Mouse (Mus musculus): ENCODE results near the gene Olfr1369-ps1. TPM values are rescaled to one million over a fixed set of nuclear protein-coding genes. Genes with fewer than 3 reads are reported as not detected.
A peak's percentile ranks its signal among the peaks of the same experiment; 100 is the strongest.

The Olfr1369-ps1 gene
- polyA plus RNA-seq, 1 experiment: not detected

DNA sequence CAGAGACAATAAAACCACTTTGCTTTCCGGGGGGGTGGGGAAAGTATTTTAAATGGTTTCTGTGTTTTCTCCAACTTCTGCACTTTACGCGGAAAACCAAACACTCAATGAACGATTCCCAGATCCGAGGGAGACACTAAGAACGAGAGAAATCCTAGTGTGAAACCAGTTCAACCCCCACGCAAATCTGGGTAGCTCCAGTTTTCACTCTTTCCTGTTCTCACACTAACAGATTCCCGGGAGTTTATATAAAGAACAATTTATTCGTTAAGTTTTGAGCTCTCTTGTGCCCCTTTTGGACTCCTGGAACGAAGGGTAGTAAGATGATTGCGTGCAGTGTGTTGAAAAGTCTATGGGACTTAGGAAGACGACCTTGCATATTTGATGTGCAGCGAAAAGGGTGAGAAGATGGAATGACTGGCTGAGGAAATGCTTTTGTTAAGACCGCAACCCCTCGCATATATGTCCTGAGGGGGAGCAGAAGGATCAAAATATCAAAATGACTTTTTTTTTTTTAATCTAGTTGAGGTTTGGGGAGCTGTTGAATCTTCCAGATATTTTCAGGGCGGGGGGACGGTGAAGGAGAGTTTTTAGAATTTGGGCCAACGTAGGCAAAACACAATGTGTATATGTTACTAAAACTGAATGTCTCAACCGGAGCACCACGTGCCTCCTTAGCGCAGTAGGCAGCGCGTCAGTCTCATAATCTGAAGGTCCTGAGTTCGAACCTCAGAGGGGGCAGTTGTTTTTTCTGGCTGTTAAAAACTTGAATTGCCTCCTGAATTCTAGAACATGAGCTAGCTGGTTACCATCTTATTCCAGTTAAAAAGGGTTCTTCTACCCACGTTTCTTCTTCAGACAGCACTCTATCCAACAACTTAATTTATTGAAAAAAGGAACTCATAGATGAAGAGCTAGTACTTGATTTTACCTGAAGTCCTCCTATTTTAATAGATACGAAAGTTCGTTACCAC, 55.9 kb downstream of the Olfr1369-ps1 start:
- Histone ChIP-seq H3K27ac (ENCODE audit: insufficient read depth, low read depth, low read length) (peak overlapping the region; percentile 22; the same call in 1 of the 2 replicates), H3K4me1 (ENCODE audit: control insufficient read depth, insufficient read depth, low read length) (peaks cover 3% of the 10 kb centered on the region), H3K4me3 (ENCODE audit: insufficient read depth, low read depth, low read length) (peak overlapping the region; percentile 29; the same call in 1 of the 2 replicates)
- TF ChIP-seq POLR2A (IDR thresholded peaks at IDR 0.05; ENCODE audit: insufficient read depth, low read depth, low read length) (no peak), CTCF (IDR thresholded peaks at IDR 0.05; ENCODE audit: insufficient read depth, low read depth, low read length) (no peak)
- WGBS: 1% methylated on average over 27 of the region's 27 CpGs

DNA sequence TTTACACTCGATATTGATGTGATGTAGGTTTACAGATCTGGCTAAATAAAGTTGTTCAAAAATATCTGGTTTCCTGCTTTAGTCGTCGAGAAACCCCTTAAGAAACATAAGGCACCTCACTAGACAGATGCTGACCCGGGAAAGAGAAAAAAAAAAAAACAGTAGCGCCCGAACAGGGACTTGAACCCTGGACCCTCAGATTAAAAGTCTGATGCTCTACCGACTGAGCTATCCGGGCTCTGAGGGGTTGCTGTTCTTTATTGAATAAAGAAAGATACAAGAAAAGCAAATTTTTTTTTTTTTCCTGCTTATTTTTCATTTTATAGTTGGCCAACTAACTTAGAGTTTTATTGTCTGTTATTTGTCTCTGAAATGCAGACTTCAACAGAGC, 56.6 kb downstream of the Olfr1369-ps1 start:
- H3K4me1 ChIP-seq (ENCODE audit: control insufficient read depth, insufficient read depth, low read length): peaks cover 3% of the 10 kb centered on the region
- WGBS: 0% methylated on average over 8 of the region's 8 CpGs
- 0 out of 2 replicates have a peak overlapping the region, but pooled peaks have one; percentile 57 for H3K4me3 ChIP-seq (ENCODE audit: insufficient read depth, low read depth, low read length)
- TF ChIP-seq POLR2A (IDR thresholded peaks at IDR 0.05; ENCODE audit: insufficient read depth, low read depth, low read length) (no peak), CTCF (IDR thresholded peaks at IDR 0.05; ENCODE audit: insufficient read depth, low read depth, low read length) (no peak)
- H3K27ac ChIP-seq (ENCODE audit: insufficient read depth, low read depth, low read length): no peak overlapping the region

DNA sequence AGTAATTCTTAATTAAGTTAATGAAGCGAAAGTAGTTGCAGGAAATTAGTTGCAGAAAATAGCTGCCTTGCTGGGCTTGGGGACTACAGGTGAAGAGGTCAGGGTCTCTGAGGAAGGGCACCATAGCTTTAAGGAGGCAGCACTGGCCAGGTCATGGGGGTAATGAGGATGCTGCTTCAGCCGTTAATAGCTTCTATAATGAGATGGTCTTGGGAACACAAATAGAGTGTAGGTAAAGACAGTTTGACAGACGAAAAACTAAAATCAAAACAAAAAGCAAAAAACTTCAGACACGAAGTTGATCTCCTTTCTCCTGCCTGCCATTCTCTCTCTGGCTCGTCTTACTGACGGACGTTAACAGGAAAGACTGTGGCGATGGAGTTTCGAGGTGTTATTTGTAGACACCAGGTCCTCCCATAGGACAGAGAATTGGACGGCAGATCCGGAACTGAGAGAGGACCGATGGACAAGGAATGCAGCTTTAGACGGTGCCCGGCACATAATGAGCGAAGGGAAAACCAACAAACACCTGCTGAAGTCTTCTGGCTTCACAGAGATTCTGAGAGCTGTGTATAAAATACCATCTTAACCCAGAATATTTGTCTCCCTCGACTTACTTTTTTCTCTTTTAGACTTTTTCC, 57.2 kb downstream of the Olfr1369-ps1 start:
- WGBS: under 1% methylated on average over 16 of the region's 16 CpGs
- no peak for TF ChIP-seq POLR2A (IDR thresholded peaks at IDR 0.05; ENCODE audit: insufficient read depth, low read depth, low read length)
- no peak for TF ChIP-seq CTCF (IDR thresholded peaks at IDR 0.05; ENCODE audit: insufficient read depth, low read depth, low read length)
- Histone ChIP-seq H3K27ac (ENCODE audit: insufficient read depth, low read depth, low read length) (no peak overlapping the region), H3K4me3 (ENCODE audit: insufficient read depth, low read depth, low read length) (peak overlapping the region; percentile 57), H3K4me1 (ENCODE audit: control insufficient read depth, insufficient read depth, low read length) (peaks cover 3% of the 10 kb centered on the region)

Other genes starting within 250 kb of the Olfr1369-ps1 start
- gene Olfr1370, start 36.5 kb upstream of the Olfr1369-ps1 start, polyA plus RNA-seq (2012; ENCODE audit: insufficient read depth, insufficient read length, low replicate concordance, missing spikeins): not detected in 2 replicates
- gene Olfr263, start 18.2 kb downstream of the Olfr1369-ps1 start, polyA plus RNA-seq (2012; ENCODE audit: insufficient read depth, insufficient read length, low replicate concordance, missing spikeins): not detected in 2 replicates
- gene Olfr1368, start 34.4 kb downstream of the Olfr1369-ps1 start, polyA plus RNA-seq (2012; ENCODE audit: insufficient read depth, insufficient read length, low replicate concordance, missing spikeins): not detected in 2 replicates
- not detected in 2 replicates for gene Trim27, start 68.0 kb downstream of the Olfr1369-ps1 start, polyA plus RNA-seq (2012; ENCODE audit: insufficient read depth, insufficient read length, low replicate concordance, missing spikeins)
- not detected in 2 replicates for gene Gpx5, start 181.2 kb downstream of the Olfr1369-ps1 start, polyA plus RNA-seq (2012; ENCODE audit: insufficient read depth, insufficient read length, low replicate concordance, missing spikeins)
- not detected in 2 replicates for gene Gpx6, start 200.6 kb downstream of the Olfr1369-ps1 start, polyA plus RNA-seq (2012; ENCODE audit: insufficient read depth, insufficient read length, low replicate concordance, missing spikeins)
- gene Olfr1367, start 235.4 kb downstream of the Olfr1369-ps1 start, polyA plus RNA-seq (2012; ENCODE audit: insufficient read depth, insufficient read length, low replicate concordance, missing spikeins): not detected in 2 replicates